7 mouse cellular contexts compared by ENCODE assay signal in the genomic region with DNA sequence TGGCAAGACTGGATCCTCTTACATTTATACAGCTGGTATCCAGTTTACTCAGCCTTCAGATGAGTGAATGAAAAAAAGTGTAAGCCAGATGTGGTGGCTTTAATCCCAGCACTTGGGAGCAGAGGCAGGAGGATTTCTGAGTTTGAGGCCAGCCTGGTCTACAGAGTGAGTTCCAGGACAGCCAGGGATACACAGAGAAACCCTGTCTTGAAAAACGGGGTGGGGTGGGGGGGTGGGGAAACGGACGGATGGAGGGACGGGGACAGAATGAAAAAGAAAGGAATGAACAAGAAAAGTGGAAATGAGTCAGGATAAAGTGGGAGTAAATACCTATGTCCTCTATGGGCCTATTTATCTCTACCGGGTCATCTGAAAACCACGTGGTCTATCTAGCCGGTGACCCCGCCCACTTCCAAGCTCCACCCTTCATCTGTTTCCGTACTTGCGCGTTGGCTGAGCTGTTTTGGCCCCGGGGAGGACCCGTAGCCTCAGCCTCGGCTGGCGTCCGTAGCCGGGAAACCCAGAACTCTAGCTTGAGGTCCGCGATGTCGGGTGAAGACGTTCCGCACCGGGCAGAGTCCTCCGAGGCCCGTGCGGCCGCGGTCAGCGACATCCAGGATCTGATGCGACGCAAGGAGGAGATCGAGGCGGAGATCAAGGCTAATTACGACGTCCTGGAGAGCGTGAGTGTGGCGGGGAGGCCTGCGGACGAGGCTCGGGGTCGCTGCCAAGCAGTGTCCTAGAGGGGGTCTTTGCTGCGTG. TPM values are rescaled to one million over a fixed set of nuclear protein-coding genes. Genes with fewer than 3 reads are reported as not detected.
A peak's percentile ranks its signal among the peaks of the same experiment; 100 is the strongest.
DNase-seq lines count a peak whose midpoint lies in the region; ATAC-seq lines count a peak whose summit lies in the region.

No protein-coding gene starts in this region.

- H3K27me3 ChIP-seq in intestine, embryonic 16.5 days (replicated peaks; ENCODE audit: control insufficient read depth, insufficient read depth, low read length) = no peaks in the 10 kb centered on the region
- H3K27me3 ChIP-seq in midbrain, embryonic 11.5 days (ENCODE audit: control insufficient read depth, insufficient read depth, low read length) = no peaks in the 10 kb centered on the region

- WGBS in intestine, embryonic 16.5 days = 4% methylated on average over 42 of the region's 42 CpGs
- 2% methylated on average over 42 of the region's 42 CpGs for WGBS in midbrain, embryonic 11.5 days

- intact Hi-C loops in left cerebral cortex, postnatal 36 days (cut with DNase I) = no loop called here

- H3K27ac ChIP-seq in intestine, embryonic 16.5 days (ENCODE audit: low read length) = no peak overlapping the region; the same call in 1 of the 2 replicates
- H3K27ac ChIP-seq in midbrain, embryonic 11.5 days (ENCODE audit: low read depth, low read length) = no peak overlapping the region

- H3K4me2 ChIP-seq in intestine, embryonic 16.5 days (ENCODE audit: low read depth, low read length) = peak overlapping the region; percentile 77
- peak overlapping the region; percentile 57 for H3K4me2 ChIP-seq in midbrain, embryonic 11.5 days

- H3K4me1 ChIP-seq in intestine, embryonic 16.5 days (ENCODE audit: control insufficient read depth, insufficient read depth, low read length) = peaks cover 4% of the 10 kb centered on the region
- H3K4me1 ChIP-seq in midbrain, embryonic 11.5 days (ENCODE audit: control insufficient read depth, insufficient read depth, low read length) = peaks cover 9% of the 10 kb centered on the region; the same call in 1 of the 2 replicates

- peak overlapping the region; percentile 84 for H3K9ac ChIP-seq in intestine, embryonic 16.5 days (ENCODE audit: low read depth, low read length)
- H3K9ac ChIP-seq in midbrain, embryonic 11.5 days (ENCODE audit: low read length) = peak overlapping the region; percentile 90

- no peaks in the 10 kb centered on the region for H3K36me3 ChIP-seq in intestine, embryonic 16.5 days (ENCODE audit: control insufficient read depth, insufficient read depth, low read length)
- no peaks in the 10 kb centered on the region for H3K36me3 ChIP-seq in midbrain, embryonic 11.5 days (ENCODE audit: control insufficient read depth, insufficient read depth, low read length)

- H3K9me3 ChIP-seq in intestine, embryonic 16.5 days (ENCODE audit: control insufficient read depth, low read length) = no peaks in the 10 kb centered on the region
- H3K9me3 ChIP-seq in midbrain, embryonic 11.5 days (ENCODE audit: control insufficient read depth, low read length) = no peaks in the 10 kb centered on the region

- H3K4me3 ChIP-seq in intestine, embryonic 16.5 days (ENCODE audit: low read length) = peak overlapping the region; percentile 77
- H3K4me3 ChIP-seq in midbrain, embryonic 11.5 days (ENCODE audit: low read depth, low read length) = peak overlapping the region; percentile 78

- ATAC-seq in intestine, embryonic 16.5 days = peak; percentile 88
- peak; percentile 86 for ATAC-seq in midbrain, embryonic 11.5 days (ENCODE audit: low FRiP score)

- peak; percentile 94 for DNase-seq in adrenal gland, adult 8-10 months
- peak; percentile 93 for DNase-seq in embryo, embryonic 9.5 days (ENCODE audit: extremely low spot score)
- DNase-seq in gastrocnemius, postnatal 4 days (ENCODE audit: low spot score in 2 of 2) = peak; percentile 92 to 97
- DNase-seq in left cerebral cortex, postnatal 36 days (ENCODE audit: low spot score in 2 of 2) = peak; percentile 96
- peak; percentile 99 for DNase-seq in midbrain, embryonic 11.5 days (ENCODE audit: low spot score, missing footprints)
- DNase-seq in skeletal muscle tissue, adult 2 months (ENCODE audit: low read depth, low spot score) = peak; percentile 91

RNA-seq across cellular contexts. Expression of gene Wdr66, which starts 24.0 kb away (rescaled TPM):
- total RNA-seq in adrenal gland, adult 8-10 months (2022) = 1 to 10 TPM in 3 of 4 experiments, under 1 TPM in 1; 0.59 to 1.8 (median 1.3) TPM
- 1 to 10 TPM; 2.4 to 4.2 TPM for total RNA-seq in gastrocnemius, postnatal 4 days (2021)
- 0.40 and 0.50 TPM in 2 replicates for polyA plus RNA-seq in intestine, embryonic 16.5 days (2015; fragmentation: Nextera tagmentation; extraction: Ambion mirVana)
- 1 to 10 TPM; 4.7 to 6.7 TPM for total RNA-seq in left cerebral cortex, postnatal 36 days (2021)
- 4.7 and 5.5 TPM in 2 replicates for polyA plus RNA-seq in midbrain, embryonic 11.5 days (2014; fragmentation: Nextera tagmentation; extraction: Ambion mirVana)

RNA-seq across cellular contexts. Expression of gene Hpd, which starts 45.4 kb away (rescaled TPM):
- 1 to 10 TPM in 3 of 4 experiments, not detected in 1; 1.2 to 1.5 (median 1.3) TPM for total RNA-seq in adrenal gland, adult 8-10 months (2022)
- 1 to 10 TPM in 1 of 2 experiments, under 1 TPM in 1; 0.42 to 2.4 TPM for total RNA-seq in gastrocnemius, postnatal 4 days (2021)
- 9.0 and 9.9 TPM in 2 replicates for polyA plus RNA-seq in intestine, embryonic 16.5 days (2015; fragmentation: Nextera tagmentation; extraction: Ambion mirVana)
- total RNA-seq in left cerebral cortex, postnatal 36 days (2021) = not detected
- not detected in 2 replicates for polyA plus RNA-seq in midbrain, embryonic 11.5 days (2014; fragmentation: Nextera tagmentation; extraction: Ambion mirVana)

RNA-seq across cellular contexts. Expression of gene Psmd9, which starts 58.7 kb away (rescaled TPM):
- total RNA-seq in adrenal gland, adult 8-10 months (2022) = 10 to 100 TPM; 23.3 to 33.3 (median 28.0) TPM
- 10 to 100 TPM; 28.3 to 32.2 TPM for total RNA-seq in gastrocnemius, postnatal 4 days (2021)
- polyA plus RNA-seq in intestine, embryonic 16.5 days (2015; fragmentation: Nextera tagmentation; extraction: Ambion mirVana) = 64.3 and 66.3 TPM in 2 replicates
- 10 to 100 TPM; 28.6 to 29.6 TPM for total RNA-seq in left cerebral cortex, postnatal 36 days (2021)
- 59.6 and 60.7 TPM in 2 replicates for polyA plus RNA-seq in midbrain, embryonic 11.5 days (2014; fragmentation: Nextera tagmentation; extraction: Ambion mirVana)
